Mouse (Mus musculus) heart, adult 2 months (tissue): Measurements from ENCODE around the gene Mustn1.

Source experiments
- EP300 ChIP-seq: fragments of 200-500 bp; IDR thresholded peaks from 2 replicates; pipeline ENCODE4 v1.6.1; 2011; ENCODE audit warnings: low read depth, low read length, control low read depth; ENCODE audit not compliant: insufficient read depth
- POLR2A ChIP-seq: fragments of 200-500 bp; IDR thresholded peaks from 2 replicates; pipeline ENCODE4 v1.6.1; 2011; ENCODE audit warnings: mild to moderate bottlenecking, low read depth, low read length, control low read depth; ENCODE audit not compliant: insufficient read depth

DNA sequence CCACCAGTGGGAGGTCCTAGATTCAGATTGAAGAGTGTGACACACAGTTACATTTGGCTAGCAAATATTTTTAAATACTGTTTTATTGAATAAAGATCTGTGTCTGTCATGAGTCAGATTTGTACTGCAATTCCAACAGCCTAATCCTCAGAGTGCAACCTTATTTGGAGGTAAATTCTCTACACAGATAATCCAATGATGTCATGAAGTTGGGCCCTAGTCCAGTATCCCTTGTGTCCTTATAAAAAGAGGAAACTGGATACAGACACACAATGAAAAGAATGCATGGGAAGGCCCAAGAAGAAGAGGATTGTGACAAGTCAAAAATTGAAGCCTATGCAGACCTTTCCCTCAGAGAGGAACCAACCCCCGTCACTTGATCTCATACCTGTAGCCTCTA lies 37.5 kb downstream of the Mustn1 start:
- TF ChIP-seq POLR2A (no peak), EP300 (no peak)
